ENCODE assay signal across 8 mouse cellular contexts in the genomic region with DNA sequence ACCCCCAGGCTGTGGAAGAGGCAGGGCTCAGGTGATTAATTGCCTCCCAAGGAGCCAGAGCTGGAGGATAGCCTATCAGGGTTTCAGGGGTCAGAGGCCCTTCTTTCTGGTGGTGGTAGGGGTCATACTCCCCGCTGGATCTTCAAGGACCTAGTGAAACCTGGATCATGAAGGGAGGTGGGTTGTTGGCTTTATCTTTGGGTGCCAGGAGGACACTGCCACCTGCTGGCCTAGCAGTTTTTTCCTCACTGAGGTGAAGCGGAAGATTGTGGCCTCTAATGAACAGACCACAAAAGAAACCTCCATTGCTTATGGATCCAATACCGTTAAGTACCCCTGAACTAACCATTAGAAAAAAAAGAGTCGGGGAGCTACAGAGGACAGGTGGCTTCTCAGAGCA. TPM values are rescaled to one million over a fixed set of nuclear protein-coding genes. Genes with fewer than 3 reads are reported as not detected.
A peak's percentile ranks its signal among the peaks of the same experiment; 100 is the strongest.
DNase-seq lines count a peak whose midpoint lies in the region.

No protein-coding gene starts in this region.

- intact Hi-C loops in heart, postnatal 14 days (cut with DNase I) = loop anchor here (1.0 to 5.0 kb wide), 2 partner anchors 149 to 184 kb away; no protein-coding TSS in a partner anchor

- peak; percentile 56 to 71 for DNase-seq in heart, postnatal 14 days
- DNase-seq in heart, adult 11 months = no peak
- DNase-seq in urinary bladder, postnatal 25 days (ENCODE audit: low spot score) = peak; percentile 58
- no peak for DNase-seq in urinary bladder, adult 2 months (ENCODE audit: low spot score)
- DNase-seq in cerebellum, adult 8-10 months = peak; percentile 47
- DNase-seq in kidney, postnatal 4 days = peak; percentile 81 to 82
- DNase-seq in retina, embryonic 14.5 days (ENCODE audit: low spot score) = peak; percentile 78
- no peak for DNase-seq in gastrocnemius, adult 8-10 months (ENCODE audit: low spot score in 2 of 2)

RNA-seq across cellular contexts. Expression of gene Klhdc8a, which starts 7.7 kb away (rescaled TPM):
- total RNA-seq in heart, postnatal 14 days (2021) = 10 to 100 TPM; 23.6 to 29.0 TPM
- 1.2 and 1.5 TPM in 2 replicates for polyA plus RNA-seq in urinary bladder, adult 2 months (2012; rRNA removed)
- total RNA-seq in gastrocnemius, adult 8-10 months (2022) = under 1 TPM; 0.07 to 0.32 (median 0.17) TPM

RNA-seq across cellular contexts. Expression of gene Nuak2, which starts 9.8 kb away (rescaled TPM):
- 1 to 10 TPM; 3.6 to 5.4 TPM for total RNA-seq in heart, postnatal 14 days (2021)
- polyA plus RNA-seq in urinary bladder, adult 2 months (2012; rRNA removed) = 3.4 TPM in 2 replicates
- under 1 TPM; 0.45 to 0.94 (median 0.52) TPM for total RNA-seq in gastrocnemius, adult 8-10 months (2022)

Comparison
In these comparisons a context has a peak if more than half of its experiments do, and no peak if none do; other contexts are left out.
1. DNase-seq: peak in heart, postnatal 14 days (2 of 2), urinary bladder, postnatal 25 days (single experiment), cerebellum, adult 8-10 months (single experiment), kidney, postnatal 4 days (2 of 2) and retina, embryonic 14.5 days (single experiment); none in heart, adult 11 months (single experiment), urinary bladder, adult 2 months (single experiment) and gastrocnemius, adult 8-10 months (0 of 2).
2. RNA of gene Klhdc8a, which starts 7.7 kb away (total RNA-seq): 23.6 to 29.0 TPM in heart, postnatal 14 days; 0.07 to 0.32 TPM in gastrocnemius, adult 8-10 months; every median in the first group is over 10 times any median in the second.